Mouse (Mus musculus) olfactory bulb, adult 2 months (tissue): ENCODE measurements around the gene Cyb5r3. TPM values are rescaled to one million over a fixed set of nuclear protein-coding genes. Genes with fewer than 3 reads are reported as not detected.
A peak's percentile ranks its signal among the peaks of the same experiment; 100 is the strongest.

Experiments used
- H3K27ac ChIP-seq: fragments of 200-500 bp; 2 replicates; pipeline ENCODE4 v1.5.1; 2012; ENCODE audit warnings: low read depth, low read length; ENCODE audit not compliant: insufficient read depth
- H3K4me1 ChIP-seq: fragments of 200-500 bp; 2 replicates; pipeline ENCODE4 v1.6.1; 2012; ENCODE audit warnings: low read length; ENCODE audit not compliant: control insufficient read depth, insufficient read depth
- H3K4me3 ChIP-seq: fragments of 200-500 bp; 2 replicates; pipeline ENCODE4 v1.5.1; 2012; ENCODE audit warnings: mild to moderate bottlenecking, low read depth, low read length, moderate library complexity; ENCODE audit not compliant: insufficient read depth
- CTCF ChIP-seq: fragments of 200-500 bp; IDR thresholded peaks from 2 replicates; pipeline ENCODE4 v1.5.1; 2012; ENCODE audit warnings: low read depth, mild to moderate bottlenecking, low read length, moderate library complexity; ENCODE audit not compliant: insufficient read depth
- POLR2A ChIP-seq: fragments of 200-500 bp; IDR thresholded peaks from 2 replicates; pipeline ENCODE4 v1.6.1; 2012; ENCODE audit warnings: mild to moderate bottlenecking, low read depth, low read length, moderate library complexity; ENCODE audit not compliant: insufficient read depth
- WGBS: fragments of 180-500 bp; shearing (Covaris S2); methylation state at CpG from one replicate; pipeline ENCODE4 v1.1.7; 2018; 5-methylcytosine and 5-hydroxymethylcytosine counted together
- polyA plus RNA-seq: library from polyadenylated mRNA; stranded (reverse); fragments of >200 nt; gene quantifications from 2 replicates; pipeline ENCODE4 v1.2.4, GENCODE M21; 2012; ENCODE audit warnings: low replicate concordance; ENCODE audit not compliant: missing spikeins, insufficient read depth, insufficient read length

The Cyb5r3 gene
- polyA plus RNA-seq, 1 experiment = not detected

DNA sequence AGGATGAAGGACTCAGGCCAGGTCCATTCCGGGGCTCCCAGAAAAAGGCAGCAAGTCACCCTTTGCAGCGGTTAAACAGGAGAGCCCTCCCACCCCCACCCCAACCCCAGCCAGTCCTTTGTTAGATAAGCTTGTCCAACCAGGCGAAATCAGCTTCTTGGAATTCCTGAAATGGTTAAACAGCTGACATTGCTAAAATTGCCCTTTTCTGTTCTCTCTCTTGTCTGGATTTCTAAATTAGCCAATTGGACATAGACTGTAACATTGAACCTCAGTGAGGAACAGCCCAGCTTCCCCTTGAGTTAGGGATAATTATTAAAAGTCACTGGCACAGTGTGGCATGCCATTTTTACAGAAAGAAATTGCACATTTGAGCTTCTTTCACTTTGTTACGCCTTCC lies 30.0 kb upstream of the Cyb5r3 start:
- TF ChIP-seq POLR2A = no peak
- no peak for TF ChIP-seq CTCF
- Histone ChIP-seq H3K27ac (no peak overlapping the region), H3K4me3 (no peak overlapping the region), H3K4me1 (no peaks in the 10 kb centered on the region)
- 55% methylated on average over 4 of the region's 4 CpGs for WGBS

GRCm38 (mm10) chr15:83193413-83193812 lies 21.0 kb upstream of the Cyb5r3 start:
- Histone ChIP-seq H3K4me1 (no peaks in the 10 kb centered on the region), H3K27ac (no peak overlapping the region), H3K4me3 (no peak overlapping the region)
- WGBS = 95% methylated on average over 4 of the region's 4 CpGs
- TF ChIP-seq CTCF = no peak
- TF ChIP-seq POLR2A = no peak

DNA sequence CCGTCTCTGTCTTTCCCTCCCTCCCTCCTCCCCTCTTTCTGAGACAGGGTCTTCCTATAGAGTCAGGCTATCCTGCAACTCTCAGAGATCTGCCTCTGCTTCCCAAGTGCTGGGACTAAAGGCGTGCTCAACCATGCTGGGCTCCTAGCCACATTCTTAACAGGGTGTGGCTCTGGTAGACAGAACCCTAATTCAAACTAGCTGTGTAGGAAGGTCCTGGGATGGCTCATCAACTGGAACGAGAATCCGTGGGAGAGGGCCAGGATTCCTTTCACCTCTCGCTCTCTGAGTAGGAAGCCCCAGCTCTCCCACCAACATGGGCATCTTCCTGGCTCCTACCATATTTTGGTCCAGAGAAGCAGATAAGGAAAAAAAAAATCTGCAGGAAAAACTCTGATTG lies 10.0 kb upstream of the Cyb5r3 start:
- Histone ChIP-seq H3K27ac (no peak overlapping the region), H3K4me3 (no peak overlapping the region), H3K4me1 (no peaks in the 10 kb centered on the region)
- 72% methylated on average over 5 of the region's 5 CpGs for WGBS
- TF ChIP-seq POLR2A = no peak

DNA sequence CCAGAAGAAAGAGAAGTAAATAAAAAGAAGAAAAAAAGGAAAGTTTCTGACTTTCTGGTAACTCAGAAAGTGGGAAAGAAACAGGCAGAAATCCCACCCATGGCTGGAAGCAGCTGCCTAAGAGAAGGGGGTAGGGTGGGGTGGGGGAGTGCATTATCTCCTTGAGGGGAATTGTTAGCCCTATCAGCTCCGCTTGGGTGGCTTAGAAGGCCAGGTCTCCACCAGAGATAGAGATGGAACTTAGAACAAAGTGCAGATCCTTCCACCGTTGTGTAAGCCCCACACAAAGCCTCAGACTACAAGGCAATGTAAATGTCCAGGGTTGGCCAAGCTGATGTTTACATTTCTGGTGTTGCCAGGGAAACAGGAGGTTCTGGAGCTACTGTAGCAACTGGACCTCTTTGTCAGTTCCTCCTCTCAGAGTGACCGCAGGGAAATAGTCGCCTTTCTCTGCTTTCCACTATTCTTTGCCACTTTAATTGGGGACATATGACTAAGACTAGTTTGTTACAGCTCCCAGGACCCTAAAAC lies 9.5 kb upstream of the Cyb5r3 start:
- Histone ChIP-seq H3K27ac (no peak overlapping the region), H3K4me3 (no peak overlapping the region), H3K4me1 (no peaks in the 10 kb centered on the region)
- TF ChIP-seq CTCF (no peak), POLR2A (no peak)
- 57% methylated on average over 4 of the region's 4 CpGs for WGBS

- Histone ChIP-seq H3K4me3 (no peak overlapping the region), H3K27ac (no peak overlapping the region), H3K4me1 (no peaks in the 10 kb centered on the region)
- no peak for TF ChIP-seq CTCF
- TF ChIP-seq POLR2A = no peak
- WGBS = 85% methylated on average over 6 of the region's 6 CpGs
These were observed 7.6 kb upstream of the Cyb5r3 start for GRCm38 (mm10) chr15:83180004-83180403.

GRCm38 (mm10) chr15:83176653-83177052 lies 4.3 kb upstream of the Cyb5r3 start:
- H3K27ac ChIP-seq = no peak overlapping the region
- peaks cover 3% of the 10 kb centered on the region; the same call in 1 of the 2 replicates for H3K4me1 ChIP-seq
- no peak overlapping the region for H3K4me3 ChIP-seq
- WGBS = 86% methylated on average over 4 of the region's 4 CpGs
- no peak for TF ChIP-seq POLR2A
- TF ChIP-seq CTCF = no peak

GRCm38 (mm10) chr15:83173914-83174884 lies 1.8 kb upstream of the Cyb5r3 start:
- no peak overlapping the region for H3K4me3 ChIP-seq
- 93% methylated on average over 14 of the region's 14 CpGs for WGBS
- H3K27ac ChIP-seq = no peak overlapping the region
- no peak for TF ChIP-seq POLR2A
- TF ChIP-seq CTCF = no peak
- peaks cover 16% of the 10 kb centered on the region for H3K4me1 ChIP-seq

GRCm38 (mm10) chr15:83171712-83172481 lies 495 bp downstream of the Cyb5r3 start:
- peak overlapping the region; percentile 62 for H3K4me3 ChIP-seq
- TF ChIP-seq POLR2A (peak; percentile 55), CTCF (no peak; the same call in 1 of the 2 replicates)
- WGBS = under 1% methylated on average over 67 of the region's 67 CpGs
- peak overlapping the region; percentile 53 for H3K27ac ChIP-seq
- peaks cover 27% of the 10 kb centered on the region for H3K4me1 ChIP-seq
